14 mouse cellular contexts compared by ENCODE assay signal in the genomic region with DNA sequence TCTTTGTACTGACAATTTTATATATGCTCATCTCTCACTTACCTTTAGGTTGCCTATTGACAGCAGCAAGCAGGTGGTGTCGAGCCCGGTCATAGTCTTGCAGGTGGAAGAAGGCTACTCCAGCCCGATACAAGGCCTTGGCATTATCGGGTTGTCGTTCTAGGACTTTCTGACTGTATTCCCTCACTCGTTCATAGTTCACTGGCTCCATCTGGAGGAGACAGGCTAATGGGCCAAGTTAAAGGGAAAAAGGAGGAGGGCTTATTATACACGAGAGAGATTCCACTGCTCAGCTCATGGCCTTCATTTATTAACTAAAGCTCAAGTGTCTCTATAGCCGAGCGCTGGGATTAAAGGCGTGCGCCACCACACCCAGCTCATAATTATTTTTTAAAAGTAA. TPM values are rescaled to one million over a fixed set of nuclear protein-coding genes. Genes with fewer than 3 reads are reported as not detected.
DNase-seq lines count a peak whose midpoint lies in the region; ATAC-seq and TF ChIP-seq lines count a peak whose summit lies in the region.
"Had no signal": no experiment of that assay in that cellular context is flagged by ENCODE, and none has a peak within 500 bp of the region (broad histone marks: within the 10 kb centered on the region; RNA-seq: fewer than 3 reads in every experiment).

No protein-coding gene starts in this region.

- H3K4me1 ChIP-seq in embryonic facial prominence, embryonic 12.5 days, result peaks cover 19% of the 10 kb centered on the region
- H3K4me1 ChIP-seq in embryonic facial prominence, embryonic 10.5 days, result peaks cover 29% of the 10 kb centered on the region
- no peaks in the 10 kb centered on the region for H3K4me1 ChIP-seq in lung, postnatal 0 days (ENCODE audit: insufficient read depth, low read depth, low read length)
- peaks cover 37% of the 10 kb centered on the region for H3K4me1 ChIP-seq in forebrain, embryonic 15.5 days
- H3K4me1 ChIP-seq in neural tube, embryonic 15.5 days, result peaks cover 38% of the 10 kb centered on the region
- peaks cover 7% of the 10 kb centered on the region for H3K4me1 ChIP-seq in heart, embryonic 11.5 days (ENCODE audit: control insufficient read depth, insufficient read depth, low read length)

- peak; percentile 50 for TF ChIP-seq CTCF in lung, postnatal 0 days (IDR thresholded peaks at IDR 0.05)

- H3K9me3 ChIP-seq in embryonic facial prominence, embryonic 12.5 days, result no peaks in the 10 kb centered on the region
- no peaks in the 10 kb centered on the region for H3K9me3 ChIP-seq in embryonic facial prominence, embryonic 10.5 days
- no peaks in the 10 kb centered on the region for H3K9me3 ChIP-seq in lung, postnatal 0 days (ENCODE audit: low read length)
- H3K9me3 ChIP-seq in forebrain, embryonic 15.5 days, result no peaks in the 10 kb centered on the region
- no peaks in the 10 kb centered on the region for H3K9me3 ChIP-seq in neural tube, embryonic 15.5 days (replicated peaks)
- H3K9me3 ChIP-seq in heart, embryonic 11.5 days (replicated peaks; ENCODE audit: control insufficient read depth, low read length), result no peaks in the 10 kb centered on the region
- H3K9me3 ChIP-seq: embryonic facial prominence, embryonic 15.5 days had no signal

- H3K9ac ChIP-seq in embryonic facial prominence, embryonic 12.5 days, result 0 out of 2 replicates have a peak overlapping the region, but pooled peaks have one; percentile 10
- H3K9ac ChIP-seq in lung, postnatal 0 days (replicated peaks; ENCODE audit: low read depth), result no peak overlapping the region
- peak overlapping the region; percentile 22; the same call in 1 of the 2 replicates for H3K9ac ChIP-seq in forebrain, embryonic 15.5 days (replicated peaks)
- 0 out of 2 replicates have a peak overlapping the region, but pooled peaks have one; percentile 10 for H3K9ac ChIP-seq in neural tube, embryonic 15.5 days (replicated peaks)
- no peak overlapping the region for H3K9ac ChIP-seq in heart, embryonic 11.5 days (ENCODE audit: low read depth, low read length)
- H3K9ac ChIP-seq: embryonic facial prominence, embryonic 15.5 days had no signal

- 83% methylated on average over 11 of the region's 11 CpGs for WGBS in embryonic facial prominence, embryonic 12.5 days
- WGBS in embryonic facial prominence, embryonic 10.5 days, result 88% methylated on average over 11 of the region's 11 CpGs
- 68% methylated on average over 11 of the region's 11 CpGs for WGBS in lung, postnatal 0 days
- 72% methylated on average over 11 of the region's 11 CpGs for WGBS in forebrain, embryonic 15.5 days
- 59% methylated on average over 11 of the region's 11 CpGs for WGBS in neural tube, embryonic 15.5 days
- 85% methylated on average over 11 of the region's 11 CpGs for WGBS in heart, embryonic 11.5 days (ENCODE audit: insufficient replicate concordance)

- no peak for ATAC-seq in embryonic facial prominence, embryonic 12.5 days (ENCODE audit: insufficient number of reproducible peaks, insufficient read depth, low FRiP score, low TSS enrichment)
- no peak for ATAC-seq in lung, postnatal 0 days
- no peak for ATAC-seq in forebrain, embryonic 15.5 days (replicated peaks)
- ATAC-seq in neural tube, embryonic 15.5 days (ENCODE audit: low FRiP score), result no peak
- ATAC-seq in heart, embryonic 11.5 days (replicated peaks; ENCODE audit: insufficient number of reproducible peaks, low FRiP score, low TSS enrichment), result no peak
- ATAC-seq: CD4-positive, CD25-positive, alpha-beta regulatory T cell, adult 4 months had no signal

- H3K27ac ChIP-seq in embryonic facial prominence, embryonic 12.5 days, result no peak overlapping the region
- no peak overlapping the region for H3K27ac ChIP-seq in embryonic facial prominence, embryonic 10.5 days (replicated peaks)
- no peak overlapping the region for H3K27ac ChIP-seq in lung, postnatal 0 days (ENCODE audit: low read length)
- no peak overlapping the region for H3K27ac ChIP-seq in forebrain, embryonic 15.5 days (replicated peaks)
- H3K27ac ChIP-seq in neural tube, embryonic 15.5 days (replicated peaks), result no peak overlapping the region
- H3K27ac ChIP-seq in heart, embryonic 11.5 days (ENCODE audit: low read depth, low read length), result no peak overlapping the region
- H3K27ac ChIP-seq: embryonic facial prominence, embryonic 15.5 days had no signal

- no peak for DNase-seq in embryonic facial prominence, embryonic 10.5 days (ENCODE audit: low spot score)
- DNase-seq in lung, postnatal 0 days (ENCODE audit: low spot score), result peak; percentile 53
- no peak for DNase-seq in lung, postnatal 25 days (ENCODE audit: low spot score)
- DNase-seq in gastrocnemius, postnatal 36 days, result no peak
- DNase-seq: gastrocnemius, postnatal 14 days; heart, postnatal 36 days; layer of hippocampus, postnatal 36 days had no signal

- intact Hi-C loops in gastrocnemius, postnatal 36 days (cut with DNase I), result no loop called here

- peaks cover 42% of the 10 kb centered on the region for H3K36me3 ChIP-seq in embryonic facial prominence, embryonic 12.5 days
- H3K36me3 ChIP-seq in embryonic facial prominence, embryonic 10.5 days (replicated peaks), result peaks cover 69% of the 10 kb centered on the region
- H3K36me3 ChIP-seq in lung, postnatal 0 days (ENCODE audit: insufficient read depth, low read length), result peaks cover 9% of the 10 kb centered on the region; the same call in 1 of the 2 replicates
- peaks cover 38% of the 10 kb centered on the region for H3K36me3 ChIP-seq in forebrain, embryonic 15.5 days
- H3K36me3 ChIP-seq in neural tube, embryonic 15.5 days, result peaks cover 33% of the 10 kb centered on the region
- peaks cover 9% of the 10 kb centered on the region for H3K36me3 ChIP-seq in heart, embryonic 11.5 days (ENCODE audit: control insufficient read depth, insufficient read depth, low read length)

- no peak for TF ChIP-seq EP300 in lung, postnatal 0 days (IDR thresholded peaks at IDR 0.05)

- H3K4me2 ChIP-seq in embryonic facial prominence, embryonic 12.5 days (replicated peaks), result no peak overlapping the region
- no peak overlapping the region for H3K4me2 ChIP-seq in lung, postnatal 0 days (replicated peaks; ENCODE audit: low read depth, low read length)
- H3K4me2 ChIP-seq in forebrain, embryonic 15.5 days (replicated peaks), result no peak overlapping the region
- H3K4me2 ChIP-seq in neural tube, embryonic 15.5 days, result peak overlapping the region; percentile 22
- no peak overlapping the region for H3K4me2 ChIP-seq in heart, embryonic 11.5 days

- no peak overlapping the region for H3K4me3 ChIP-seq in embryonic facial prominence, embryonic 12.5 days
- H3K4me3 ChIP-seq in embryonic facial prominence, embryonic 10.5 days, result no peak overlapping the region
- H3K4me3 ChIP-seq in lung, postnatal 0 days (ENCODE audit: low read depth, low read length), result no peak overlapping the region
- no peak overlapping the region for H3K4me3 ChIP-seq in forebrain, embryonic 15.5 days
- H3K4me3 ChIP-seq in neural tube, embryonic 15.5 days (replicated peaks), result no peak overlapping the region
- H3K4me3 ChIP-seq in heart, embryonic 11.5 days (ENCODE audit: low read depth, low read length), result no peak overlapping the region
- H3K4me3 ChIP-seq: embryonic facial prominence, embryonic 15.5 days had no signal

- H3K27me3 ChIP-seq in embryonic facial prominence, embryonic 12.5 days, result no peaks in the 10 kb centered on the region
- no peaks in the 10 kb centered on the region for H3K27me3 ChIP-seq in embryonic facial prominence, embryonic 10.5 days (replicated peaks; ENCODE audit: low read depth, poor library complexity, severe bottlenecking)
- no peaks in the 10 kb centered on the region for H3K27me3 ChIP-seq in lung, postnatal 0 days (replicated peaks; ENCODE audit: insufficient read depth, low read length)
- H3K27me3 ChIP-seq in forebrain, embryonic 15.5 days, result no peaks in the 10 kb centered on the region
- H3K27me3 ChIP-seq in neural tube, embryonic 15.5 days (replicated peaks), result no peaks in the 10 kb centered on the region
- H3K27me3 ChIP-seq in heart, embryonic 11.5 days (ENCODE audit: control insufficient read depth, insufficient read depth, low read length), result no peaks in the 10 kb centered on the region
- H3K27me3 ChIP-seq: embryonic facial prominence, embryonic 15.5 days had no signal

RNA-seq across cellular contexts. Expression of gene Ttc9c, which starts 3.3 kb away (rescaled TPM):
- polyA plus RNA-seq in embryonic facial prominence, embryonic 12.5 days (2016; fragmentation: Nextera tagmentation; extraction: Ambion mirVana), result 71.3 and 71.7 TPM in 2 replicates
- 83.8 and 85.6 TPM in 2 replicates for polyA plus RNA-seq in embryonic facial prominence, embryonic 10.5 days (2016; fragmentation: Nextera tagmentation; extraction: Ambion mirVana)
- 21.4 and 22.8 TPM in 2 replicates for polyA plus RNA-seq in lung, postnatal 0 days (2015; fragmentation: Nextera tagmentation; extraction: Ambion mirVana)
- 68.4 and 72.7 TPM in 2 replicates for polyA plus RNA-seq in forebrain, embryonic 15.5 days (2015; fragmentation: Nextera tagmentation; extraction: Ambion mirVana)
- 54.2 and 57.3 TPM in 2 replicates for polyA plus RNA-seq in neural tube, embryonic 15.5 days (2015; fragmentation: Nextera tagmentation; extraction: Ambion mirVana)
- total RNA-seq in gastrocnemius, postnatal 36 days (2021), result 1 to 10 TPM; 9.2 TPM
- 32.3 and 34.0 TPM in 2 replicates for polyA plus RNA-seq in heart, embryonic 11.5 days (2014; fragmentation: Nextera tagmentation; extraction: Ambion mirVana)

RNA-seq across cellular contexts. Expression of gene Hnrnpul2, which starts 4.0 kb away (rescaled TPM):
- 6.2 TPM in 2 replicates for polyA plus RNA-seq in embryonic facial prominence, embryonic 12.5 days (2016; fragmentation: Nextera tagmentation; extraction: Ambion mirVana)
- 4.8 and 5.0 TPM in 2 replicates for polyA plus RNA-seq in embryonic facial prominence, embryonic 10.5 days (2016; fragmentation: Nextera tagmentation; extraction: Ambion mirVana)
- 4.3 and 5.3 TPM in 2 replicates for polyA plus RNA-seq in lung, postnatal 0 days (2015; fragmentation: Nextera tagmentation; extraction: Ambion mirVana)
- polyA plus RNA-seq in forebrain, embryonic 15.5 days (2015; fragmentation: Nextera tagmentation; extraction: Ambion mirVana), result 5.9 and 6.1 TPM in 2 replicates
- 5.1 and 5.9 TPM in 2 replicates for polyA plus RNA-seq in neural tube, embryonic 15.5 days (2015; fragmentation: Nextera tagmentation; extraction: Ambion mirVana)
- 10 to 100 TPM; 31.0 to 36.6 TPM for total RNA-seq in gastrocnemius, postnatal 36 days (2021)
- polyA plus RNA-seq in heart, embryonic 11.5 days (2014; fragmentation: Nextera tagmentation; extraction: Ambion mirVana), result 4.6 and 6.1 TPM in 2 replicates

RNA-seq across cellular contexts. Expression of gene Zbtb3, which starts 13.5 kb away (rescaled TPM):
- polyA plus RNA-seq in embryonic facial prominence, embryonic 12.5 days (2016; fragmentation: Nextera tagmentation; extraction: Ambion mirVana), result 6.5 and 7.2 TPM in 2 replicates
- 6.5 and 6.9 TPM in 2 replicates for polyA plus RNA-seq in embryonic facial prominence, embryonic 10.5 days (2016; fragmentation: Nextera tagmentation; extraction: Ambion mirVana)
- polyA plus RNA-seq in lung, postnatal 0 days (2015; fragmentation: Nextera tagmentation; extraction: Ambion mirVana), result 2.3 and 2.6 TPM in 2 replicates
- 8.3 and 9.6 TPM in 2 replicates for polyA plus RNA-seq in forebrain, embryonic 15.5 days (2015; fragmentation: Nextera tagmentation; extraction: Ambion mirVana)
- 6.5 TPM in 2 replicates for polyA plus RNA-seq in neural tube, embryonic 15.5 days (2015; fragmentation: Nextera tagmentation; extraction: Ambion mirVana)
- under 1 TPM; 0.42 to 0.74 TPM for total RNA-seq in gastrocnemius, postnatal 36 days (2021)
- polyA plus RNA-seq in heart, embryonic 11.5 days (2014; fragmentation: Nextera tagmentation; extraction: Ambion mirVana), result 3.9 and 5.2 TPM in 2 replicates

RNA-seq across cellular contexts. Expression of gene AC129217.1, which starts 13.8 kb away (rescaled TPM):
- not detected in 2 replicates for polyA plus RNA-seq in embryonic facial prominence, embryonic 12.5 days (2016; fragmentation: Nextera tagmentation; extraction: Ambion mirVana)
- polyA plus RNA-seq in embryonic facial prominence, embryonic 10.5 days (2016; fragmentation: Nextera tagmentation; extraction: Ambion mirVana), result not detected in 2 replicates
- not detected in 2 replicates for polyA plus RNA-seq in lung, postnatal 0 days (2015; fragmentation: Nextera tagmentation; extraction: Ambion mirVana)
- not detected in 2 replicates for polyA plus RNA-seq in forebrain, embryonic 15.5 days (2015; fragmentation: Nextera tagmentation; extraction: Ambion mirVana)
- polyA plus RNA-seq in neural tube, embryonic 15.5 days (2015; fragmentation: Nextera tagmentation; extraction: Ambion mirVana), result not detected in 2 replicates
- 1 to 10 TPM in 1 of 2 experiments, not detected in 1; 1.4 TPM for total RNA-seq in gastrocnemius, postnatal 36 days (2021)
- polyA plus RNA-seq in heart, embryonic 11.5 days (2014; fragmentation: Nextera tagmentation; extraction: Ambion mirVana), result not detected in 2 replicates
- total RNA-seq: gastrocnemius, postnatal 14 days; heart, postnatal 36 days; layer of hippocampus, postnatal 36 days had no signal
- polyA plus RNA-seq: CD4-positive, CD25-positive, alpha-beta regulatory T cell, adult 4 months; embryonic facial prominence, embryonic 15.5 days; liver, embryonic 16.5 days had no signal

RNA-seq across cellular contexts. Expression of gene Polr2g, which starts 17.4 kb away (rescaled TPM):
- polyA plus RNA-seq in embryonic facial prominence, embryonic 12.5 days (2016; fragmentation: Nextera tagmentation; extraction: Ambion mirVana), result 166 and 170 TPM in 2 replicates
- polyA plus RNA-seq in embryonic facial prominence, embryonic 10.5 days (2016; fragmentation: Nextera tagmentation; extraction: Ambion mirVana), result 193 and 205 TPM in 2 replicates
- 110 and 123 TPM in 2 replicates for polyA plus RNA-seq in lung, postnatal 0 days (2015; fragmentation: Nextera tagmentation; extraction: Ambion mirVana)
- polyA plus RNA-seq in forebrain, embryonic 15.5 days (2015; fragmentation: Nextera tagmentation; extraction: Ambion mirVana), result 162 and 169 TPM in 2 replicates
- polyA plus RNA-seq in neural tube, embryonic 15.5 days (2015; fragmentation: Nextera tagmentation; extraction: Ambion mirVana), result 143 and 147 TPM in 2 replicates
- 10 to 100 TPM; 32.0 to 35.4 TPM for total RNA-seq in gastrocnemius, postnatal 36 days (2021)
- polyA plus RNA-seq in heart, embryonic 11.5 days (2014; fragmentation: Nextera tagmentation; extraction: Ambion mirVana), result 138 and 155 TPM in 2 replicates

Comparison
In these comparisons a context has a peak if more than half of its experiments do, and no peak if none do; other contexts are left out.
1. H3K9ac ChIP-seq: peak in embryonic facial prominence, embryonic 12.5 days (single experiment), forebrain, embryonic 15.5 days (single experiment) and neural tube, embryonic 15.5 days (single experiment); none in lung, postnatal 0 days (single experiment) and heart, embryonic 11.5 days (single experiment).